Mouse (Mus musculus): ENCODE measurements around the gene Cic. TPM values are rescaled to one million over a fixed set of nuclear protein-coding genes. Genes with fewer than 3 reads are reported as not detected.

Cic gene
- polyA plus RNA-seq, 1 experiment from 2014 or later, result 18.5 TPM

GRCm38 (mm10) chr7:25233061-25233460 is 34.4 kb upstream of the Cic start:
- H3K36me3 ChIP-seq, result peaks cover 78% of the 10 kb centered on the region
- H3K27ac ChIP-seq (replicated peaks), result no peak overlapping the region
- no peak for DNase-seq (ENCODE audit: low spot score)
- H3K4me1 ChIP-seq, result peaks cover 21% of the 10 kb centered on the region
- no peaks in the 10 kb centered on the region for H3K27me3 ChIP-seq (ENCODE audit: low read depth, poor library complexity, severe bottlenecking)
- H3K9me3 ChIP-seq (replicated peaks), result no peaks in the 10 kb centered on the region
- 81% methylated on average over 2 of the region's 2 CpGs for WGBS
- H3K4me3 ChIP-seq, result no peak overlapping the region

DNA sequence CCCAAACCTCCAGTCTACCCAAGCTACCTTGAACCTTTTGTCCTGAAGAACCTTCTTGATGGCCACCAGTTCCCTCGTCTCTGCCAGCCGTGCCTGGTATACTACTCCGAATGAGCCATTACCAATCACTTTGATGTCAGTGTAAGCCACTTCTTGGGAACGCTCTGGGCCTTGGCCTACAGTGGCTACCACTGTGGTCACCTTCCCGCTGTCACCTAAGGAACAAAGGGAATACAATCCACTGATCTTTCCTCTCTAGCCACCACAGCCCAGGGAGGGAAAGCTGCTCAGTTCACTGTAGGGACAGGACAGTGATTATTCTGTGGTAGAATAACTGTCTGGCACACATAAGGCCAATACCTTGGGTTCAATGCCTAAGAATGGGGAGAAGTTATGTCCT is 32.0 kb upstream of the Cic start:
- peak overlapping the region; percentile 98; the same call in 1 of the 2 replicates for H3K4me3 ChIP-seq
- peaks cover 38% of the 10 kb centered on the region for H3K4me1 ChIP-seq
- no peaks in the 10 kb centered on the region for H3K27me3 ChIP-seq (ENCODE audit: low read depth, poor library complexity, severe bottlenecking)
- peaks cover 53% of the 10 kb centered on the region for H3K36me3 ChIP-seq
- no peak for DNase-seq (ENCODE audit: low spot score)
- WGBS, result 94% methylated on average over 5 of the region's 5 CpGs
- H3K9me3 ChIP-seq (replicated peaks), result no peaks in the 10 kb centered on the region
- no peak overlapping the region for H3K27ac ChIP-seq (replicated peaks)

DNA sequence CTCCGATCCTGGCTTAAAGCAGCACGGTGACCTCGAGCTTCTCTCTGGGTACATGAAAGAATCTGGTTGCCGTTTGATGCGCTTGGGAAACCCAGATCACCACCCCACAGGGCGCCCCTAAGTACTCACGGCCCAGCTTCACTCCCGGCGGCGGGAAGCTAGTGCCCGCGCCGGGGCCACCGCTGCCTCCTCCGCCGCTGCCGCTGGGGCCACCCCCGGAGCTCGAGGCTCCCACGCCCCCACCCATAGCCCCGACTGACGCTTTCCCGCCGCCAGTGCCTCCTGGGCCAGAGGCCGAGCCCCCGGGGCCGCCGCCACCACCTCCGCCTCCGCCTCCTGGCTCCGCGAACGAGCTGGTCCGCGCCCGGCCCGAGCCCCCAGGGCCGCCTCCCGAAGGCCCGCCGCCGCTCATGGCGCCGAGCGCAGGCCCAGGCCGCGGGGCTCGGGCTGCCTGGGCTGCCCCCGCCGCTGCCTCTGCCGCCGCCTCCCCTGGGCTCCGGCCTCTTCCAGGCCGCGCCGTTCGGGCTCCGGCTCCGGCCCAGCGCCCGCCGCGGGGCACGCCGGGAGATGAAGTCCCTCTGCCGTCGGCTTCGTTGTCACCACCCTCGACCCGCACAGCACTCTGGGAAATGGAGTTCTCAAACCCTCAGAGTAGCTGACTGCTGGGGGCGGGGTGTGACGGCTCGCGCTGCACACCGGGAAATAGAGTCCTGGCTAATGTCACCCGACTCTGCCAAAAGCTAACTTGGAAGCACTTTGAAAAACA is 30.1 kb upstream of the Cic start, which contains the start of gene Gsk3a:
TSS of gene Gsk3a (minus strand) at position 603 of the 766 bp plus-strand sequence.
- peaks cover 43% of the 10 kb centered on the region for H3K36me3 ChIP-seq
- H3K4me1 ChIP-seq, result peaks cover 48% of the 10 kb centered on the region
- H3K4me3 ChIP-seq, result peak within 1 kb of the TSS; percentile 98
- H3K9me3 ChIP-seq (replicated peaks), result no peaks in the 10 kb centered on the region
- peak; percentile 97 for DNase-seq (ENCODE audit: low spot score)
- WGBS, result under 1% methylated on average over 76 of the region's 76 CpGs
- no peaks in the 10 kb centered on the region for H3K27me3 ChIP-seq (ENCODE audit: low read depth, poor library complexity, severe bottlenecking)
- peak within 1 kb of the TSS; percentile 97 for H3K27ac ChIP-seq (replicated peaks)

GRCm38 (mm10) chr7:25238015-25238706 is 29.3 kb upstream of the Cic start:
- WGBS, result 0% methylated on average over 23 of the region's 23 CpGs
- DNase-seq (ENCODE audit: low spot score), result peak; percentile 95
- peak overlapping the region; percentile 98 for H3K4me3 ChIP-seq

GRCm38 (mm10) chr7:25238829-25239623 is 28.5 kb upstream of the Cic start:
- Histone ChIP-seq H3K4me3 (peak overlapping the region; percentile 98), H3K4me1 (peaks cover 48% of the 10 kb centered on the region), H3K27ac (replicated peaks) (peak overlapping the region; percentile 97), H3K9me3 (replicated peaks) (no peaks in the 10 kb centered on the region), H3K27me3 (ENCODE audit: low read depth, poor library complexity, severe bottlenecking) (no peaks in the 10 kb centered on the region), H3K36me3 (peaks cover 43% of the 10 kb centered on the region)
- WGBS, result 5% methylated on average over 30 of the region's 30 CpGs
- DNase-seq (ENCODE audit: low spot score), result peak; percentile 80

More at GRCm38 (mm10) chr7:25238015-25238706, 29.3 kb upstream of the Cic start:
- peaks cover 43% of the 10 kb centered on the region for H3K36me3 ChIP-seq
- peaks cover 48% of the 10 kb centered on the region for H3K4me1 ChIP-seq
- H3K27ac ChIP-seq (replicated peaks), result peak overlapping the region; percentile 97
- no peaks in the 10 kb centered on the region for H3K9me3 ChIP-seq (replicated peaks)
- H3K27me3 ChIP-seq (ENCODE audit: low read depth, poor library complexity, severe bottlenecking), result no peaks in the 10 kb centered on the region

DNA sequence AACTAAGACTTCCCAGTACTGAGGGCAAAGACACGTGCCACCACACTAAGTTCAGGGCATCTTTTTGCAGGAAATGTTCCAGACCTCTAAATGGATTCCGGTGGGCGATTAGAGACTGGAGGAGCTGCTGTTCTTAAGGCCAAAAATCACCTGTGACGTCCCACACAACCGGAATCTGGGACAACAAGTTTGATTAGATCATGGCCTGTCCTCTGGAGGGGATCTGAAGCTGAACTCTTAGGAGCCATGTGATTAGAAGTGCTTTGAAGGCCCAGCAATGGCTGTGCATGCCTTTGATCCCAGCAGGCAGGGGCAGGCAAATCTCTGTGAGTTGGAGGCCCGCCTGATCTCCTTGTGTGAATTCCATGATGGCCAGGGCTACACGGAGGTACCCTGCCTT is 26.9 kb upstream of the Cic start:
- peaks cover 44% of the 10 kb centered on the region for H3K4me1 ChIP-seq
- 66% methylated on average over 7 of the region's 7 CpGs for WGBS
- no peak overlapping the region for H3K4me3 ChIP-seq
- peaks cover 43% of the 10 kb centered on the region for H3K36me3 ChIP-seq
- H3K27ac ChIP-seq (replicated peaks), result no peak overlapping the region
- H3K9me3 ChIP-seq (replicated peaks), result no peaks in the 10 kb centered on the region
- DNase-seq (ENCODE audit: low spot score), result no peak
- no peaks in the 10 kb centered on the region for H3K27me3 ChIP-seq (ENCODE audit: low read depth, poor library complexity, severe bottlenecking)

DNA sequence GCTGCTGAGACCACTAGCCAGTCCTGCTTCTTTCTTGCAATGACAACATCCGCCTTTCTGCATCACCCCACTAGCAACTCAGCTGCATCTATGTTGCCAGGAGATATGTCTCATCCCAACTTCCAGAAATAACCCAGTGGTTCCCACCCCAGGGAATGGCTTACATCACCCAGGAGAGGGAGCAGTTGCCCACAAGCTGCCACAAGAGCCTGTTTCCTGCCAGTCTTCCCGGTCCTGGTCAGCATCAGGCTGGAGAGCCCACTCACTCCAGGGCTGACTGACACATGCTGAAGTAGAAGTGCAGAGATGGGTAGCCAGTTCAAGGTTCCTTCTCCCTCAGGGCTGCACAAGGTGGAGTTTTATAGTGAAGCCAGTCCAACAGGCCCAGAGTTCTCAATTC is 26.4 kb upstream of the Cic start:
- DNase-seq (ENCODE audit: low spot score), result peak; percentile 43
- Histone ChIP-seq H3K4me1 (peaks cover 44% of the 10 kb centered on the region), H3K36me3 (peaks cover 45% of the 10 kb centered on the region), H3K4me3 (peak overlapping the region; percentile 9; the same call in 1 of the 2 replicates), H3K27me3 (ENCODE audit: low read depth, poor library complexity, severe bottlenecking) (no peaks in the 10 kb centered on the region), H3K9me3 (replicated peaks) (no peaks in the 10 kb centered on the region), H3K27ac (replicated peaks) (0 out of 2 replicates have a peak overlapping the region, but pooled peaks have one; percentile 33)
- WGBS, result 36% methylated on average over 2 of the region's 2 CpGs

- WGBS, result 95% methylated on average over 4 of the region's 4 CpGs
- H3K27ac ChIP-seq (replicated peaks), result 0 out of 2 replicates have a peak overlapping the region, but pooled peaks have one; percentile 13
- no peaks in the 10 kb centered on the region for H3K27me3 ChIP-seq (ENCODE audit: low read depth, poor library complexity, severe bottlenecking)
- peaks cover 57% of the 10 kb centered on the region for H3K4me1 ChIP-seq
- no peak for DNase-seq (ENCODE audit: low spot score)
- H3K36me3 ChIP-seq, result peaks cover 57% of the 10 kb centered on the region
- H3K4me3 ChIP-seq, result no peak overlapping the region
- H3K9me3 ChIP-seq (replicated peaks), result no peaks in the 10 kb centered on the region
Observed at GRCm38 (mm10) chr7:25243361-25243760, 24.1 kb upstream of the Cic start.

DNA sequence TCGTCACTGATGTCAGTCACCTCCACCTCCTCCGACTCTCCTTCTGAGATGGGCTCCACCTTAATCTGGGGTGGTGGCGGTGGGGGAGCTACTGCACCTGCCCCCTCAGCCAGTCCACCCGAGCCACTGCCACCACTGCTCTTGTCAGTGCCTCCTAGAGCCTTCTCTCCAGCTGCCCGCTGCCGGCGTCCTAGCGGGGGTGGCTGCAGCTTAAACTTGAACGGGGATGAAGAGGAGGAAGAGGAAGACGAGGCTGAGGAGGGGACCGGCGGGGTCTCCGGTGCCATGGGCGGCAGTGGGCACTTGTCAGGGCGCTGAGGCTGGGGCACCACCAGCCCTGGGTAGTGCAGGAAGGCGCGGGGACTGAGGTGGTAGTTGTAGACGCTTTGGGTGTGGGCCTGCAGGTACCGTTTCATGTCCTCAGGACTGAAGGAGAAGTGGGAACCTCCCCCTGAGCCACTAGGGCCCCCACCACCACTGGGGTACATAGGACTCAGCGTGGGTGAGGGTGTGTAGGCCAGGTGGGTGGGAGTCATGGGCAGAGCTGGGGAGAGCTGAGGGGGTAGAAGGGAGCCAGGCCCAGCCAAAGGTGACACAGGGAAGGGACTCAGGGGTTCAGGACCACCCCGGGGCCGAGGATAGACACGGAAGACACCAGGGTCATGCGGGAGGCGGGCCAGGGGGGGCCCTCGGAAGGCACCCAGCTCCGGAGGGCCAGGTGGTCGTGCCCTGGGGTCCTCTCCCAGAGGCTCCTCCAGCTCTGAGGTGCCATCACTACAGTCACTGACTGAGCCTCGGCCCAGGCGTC is 22.7 kb upstream of the Cic start:
- no peak for DNase-seq (ENCODE audit: low spot score)

DNA sequence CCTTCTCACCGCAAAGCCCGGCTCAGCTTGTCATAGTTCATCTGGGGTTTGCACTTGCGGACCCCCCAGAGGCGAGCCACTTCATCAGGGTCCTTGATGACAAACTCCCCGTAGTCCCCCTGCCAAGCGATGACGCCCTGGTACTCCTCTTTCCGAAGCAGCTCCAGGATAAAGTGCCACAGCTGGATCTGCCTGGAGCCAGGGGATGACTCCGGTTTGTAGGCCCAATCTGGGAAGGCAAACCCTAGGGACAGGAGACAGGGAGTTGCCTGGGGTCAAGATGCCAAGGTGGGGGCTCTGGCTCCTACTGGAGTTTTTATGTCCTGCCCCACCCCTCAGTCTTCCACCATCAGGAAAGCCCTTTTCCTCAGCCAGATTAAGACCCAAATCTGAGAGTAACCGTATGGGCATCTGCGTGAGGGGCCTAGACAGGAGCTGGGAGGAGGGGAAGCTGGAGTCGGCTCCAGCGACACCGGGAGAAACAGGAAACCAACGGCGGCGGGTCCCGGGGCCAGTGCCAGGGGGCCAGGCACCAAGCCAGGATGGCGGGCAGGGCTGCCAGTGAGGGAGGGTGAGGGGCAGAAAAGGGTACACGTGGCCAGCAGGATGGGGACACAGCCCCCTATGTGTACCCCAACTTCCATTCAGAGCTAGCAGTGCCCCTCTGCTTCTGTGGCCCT is 21.3 kb upstream of the Cic start:
- Histone ChIP-seq H3K36me3 (peaks cover 54% of the 10 kb centered on the region), H3K4me1 (peaks cover 55% of the 10 kb centered on the region), H3K27me3 (ENCODE audit: low read depth, poor library complexity, severe bottlenecking) (no peaks in the 10 kb centered on the region), H3K4me3 (peak overlapping the region; percentile 78), H3K27ac (replicated peaks) (peak overlapping the region; percentile 96), H3K9me3 (replicated peaks) (no peaks in the 10 kb centered on the region)
- 84% methylated on average over 20 of the region's 20 CpGs for WGBS
- no peak for DNase-seq (ENCODE audit: low spot score)

More for the DNA sequence above, 22.7 kb upstream of the Cic start:
- Histone ChIP-seq H3K36me3 (peaks cover 57% of the 10 kb centered on the region), H3K4me3 (peak overlapping the region; percentile 16; the same call in 1 of the 2 replicates), H3K27me3 (ENCODE audit: low read depth, poor library complexity, severe bottlenecking) (no peaks in the 10 kb centered on the region), H3K4me1 (peaks cover 54% of the 10 kb centered on the region), H3K9me3 (replicated peaks) (no peaks in the 10 kb centered on the region), H3K27ac (replicated peaks) (0 out of 2 replicates have a peak overlapping the region, but pooled peaks have one; percentile 33)
- 91% methylated on average over 30 of the region's 30 CpGs for WGBS

DNA sequence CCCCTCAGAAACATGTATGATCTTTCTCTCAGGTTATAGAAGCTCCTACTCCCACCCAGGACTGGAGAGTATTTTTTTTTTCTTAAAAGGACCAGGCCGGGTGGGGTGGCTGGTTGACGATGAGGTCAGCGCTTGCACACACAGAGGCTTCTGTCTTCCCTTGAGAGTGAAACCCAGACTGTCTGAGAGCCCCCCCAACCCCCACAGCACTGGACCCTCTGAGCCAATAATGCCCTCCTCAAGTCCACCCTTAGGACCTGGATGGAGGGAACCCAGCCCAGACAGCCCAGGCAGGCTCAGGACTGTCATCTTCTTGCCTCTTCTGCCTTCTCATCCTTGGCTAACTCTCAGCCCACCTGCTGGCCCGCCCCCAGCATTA is 20.8 kb upstream of the Cic start:
- Histone ChIP-seq H3K36me3 (peaks cover 54% of the 10 kb centered on the region), H3K9me3 (replicated peaks) (no peaks in the 10 kb centered on the region), H3K27me3 (ENCODE audit: low read depth, poor library complexity, severe bottlenecking) (no peaks in the 10 kb centered on the region), H3K27ac (replicated peaks) (peak overlapping the region; percentile 96), H3K4me3 (peak overlapping the region; percentile 78), H3K4me1 (peaks cover 55% of the 10 kb centered on the region)
- WGBS, result 90% methylated on average over 4 of the region's 4 CpGs
- DNase-seq (ENCODE audit: low spot score), result no peak

Data from midbrain, embryonic 10.5 days (tissue).